Mouse (Mus musculus): ENCODE results near the gene Timm8a2. TPM values are rescaled to one million over a fixed set of nuclear protein-coding genes. Genes with fewer than 3 reads are reported as not detected.

Gene Timm8a2
- total and polyA plus RNA-seq, 3 experiments, result not detected

- DNase-seq (ENCODE audit: extremely low read depth), result no peak
- peaks cover 34 to 87% of the 10 kb centered on the region in 2 experiments for H3K4me1 ChIP-seq (ENCODE audit: control insufficient read depth in 1 of 2, insufficient read depth in 2 of 2)
- H3K79me2 ChIP-seq (replicated peaks; ENCODE audit: control insufficient read depth, extremely low read depth, insufficient read depth, poor library complexity, severe bottlenecking), result no peaks in the 10 kb centered on the region
- peaks cover 8 to 45% of the 10 kb centered on the region in 2 experiments for H3K36me3 ChIP-seq (replicated peaks in 1 of 2; ENCODE audit: control insufficient read depth in 1 of 2, insufficient read depth in 1 of 2, low read length in 1 of 2)
- no peak overlapping the region for H3K9ac ChIP-seq (ENCODE audit: insufficient read depth, low read depth)
- TF ChIP-seq UBTF (IDR thresholded peaks at IDR 0.05; ENCODE audit: low read depth, low read length) (no peak), ZNF384 (IDR thresholded peaks at IDR 0.05; ENCODE audit: low read depth, low read length) (no peak), KAT2A (IDR thresholded peaks at IDR 0.05; ENCODE audit: insufficient replicate concordance, low read length) (no peak), ELF1 (IDR thresholded peaks at IDR 0.05; ENCODE audit: low read depth, low read length) (no peak), IRF4 (IDR thresholded peaks at IDR 0.05; ENCODE audit: low read depth, low read length) (no peak), SMC3 (IDR thresholded peaks at IDR 0.05; ENCODE audit: low read depth, low read length) (no peak), ZC3H11A (IDR thresholded peaks at IDR 0.05; ENCODE audit: low read depth, low read length) (no peak), MYC (IDR thresholded peaks at IDR 0.05; ENCODE audit: low read depth, low read length) (no peak), E2F4 (IDR thresholded peaks at IDR 0.05; ENCODE audit: insufficient replicate concordance, low read depth, low read length) (no peak), TCF12 (IDR thresholded peaks at IDR 0.05; ENCODE audit: low read depth, low read length) (no peak), HCFC1 (IDR thresholded peaks at IDR 0.05; ENCODE audit: low read depth, low read length) (no peak), POLR2AphosphoS2 (IDR thresholded peaks at IDR 0.05; ENCODE audit: low read depth, low read length) (no peak), USF2 (conservative IDR thresholded peaks at IDR 0.05; ENCODE audit: low read depth, low read length) (no peak), MEF2A (IDR thresholded peaks at IDR 0.05; ENCODE audit: borderline replicate concordance, low read depth, low read length) (no peak), JUND (conservative IDR thresholded peaks at IDR 0.05; ENCODE audit: low read depth, low read length) (no peak), CTCF (conservative IDR thresholded peaks at IDR 0.05 in 1 of 2, IDR thresholded peaks at IDR 0.05 in 1 of 2; ENCODE audit: low read depth in 2 of 2, low read length in 2 of 2) (no peak), ZMIZ1 (IDR thresholded peaks at IDR 0.05; ENCODE audit: low read depth, low read length) (no peak), RAD21 (IDR thresholded peaks at IDR 0.05; ENCODE audit: low read depth, low read length) (no peak; the same call in 1 of the 2 replicates), ETS1 (conservative IDR thresholded peaks at IDR 0.05; ENCODE audit: low read depth, low read length) (no peak)
- H3K4me3 ChIP-seq (replicated peaks in 1 of 3; ENCODE audit: low read depth in 2 of 3, low read length in 2 of 3, poor library complexity in 1 of 3), result no peak overlapping the region
- dilution Hi-C loops (cut with MboI; ENCODE audit: extremely low pct_ligation_motif_present, extremely low pct_unique_long_range_greater_than_20kb, low sequenced_read_pairs) (no loop called here), in situ Hi-C loops (cut with MboI; ENCODE audit: low pct_ligation_motif_present, low pct_unique_long_range_greater_than_20kb, low sequenced_read_pairs) (no loop called here)
- H3K27me3 ChIP-seq (replicated peaks), result no peaks in the 10 kb centered on the region
- H3K4me2 ChIP-seq (ENCODE audit: insufficient read depth, low read depth, poor library complexity, severe bottlenecking), result no peak overlapping the region
- no peak overlapping the region; the same call in 1 of the 2 replicates for H3K27ac ChIP-seq (ENCODE audit: insufficient read depth, low read depth)
- H3K9me3 ChIP-seq (replicated peaks; ENCODE audit: low read length), result no peaks in the 10 kb centered on the region
Observed at GRCm38 (mm10) chr14:122017958-122018357, 16.5 kb upstream of the Timm8a2 start.

- DNase-seq (ENCODE audit: extremely low read depth), result no peak
- Histone ChIP-seq H3K27ac (ENCODE audit: insufficient read depth, low read depth) (no peak overlapping the region), H3K4me1 (ENCODE audit: control insufficient read depth in 1 of 2, insufficient read depth in 2 of 2) (peaks cover 36 to 89% of the 10 kb centered on the region in 2 experiments), H3K4me2 (ENCODE audit: insufficient read depth, low read depth, poor library complexity, severe bottlenecking) (no peak overlapping the region), H3K4me3 (replicated peaks in 1 of 3; ENCODE audit: low read depth in 2 of 3, low read length in 2 of 3, poor library complexity in 1 of 3) (no peak overlapping the region), H3K9me3 (replicated peaks; ENCODE audit: low read length) (no peaks in the 10 kb centered on the region), H3K9ac (ENCODE audit: insufficient read depth, low read depth) (no peak overlapping the region), H3K79me2 (replicated peaks; ENCODE audit: control insufficient read depth, extremely low read depth, insufficient read depth, poor library complexity, severe bottlenecking) (no peaks in the 10 kb centered on the region), H3K36me3 (replicated peaks in 1 of 2; ENCODE audit: control insufficient read depth in 1 of 2, insufficient read depth in 1 of 2, low read length in 1 of 2) (peaks cover 8 to 38% of the 10 kb centered on the region in 2 experiments), H3K27me3 (replicated peaks) (no peaks in the 10 kb centered on the region)
- dilution Hi-C loops (cut with MboI; ENCODE audit: extremely low pct_ligation_motif_present, extremely low pct_unique_long_range_greater_than_20kb, low sequenced_read_pairs) (no loop called here), in situ Hi-C loops (cut with MboI; ENCODE audit: low pct_ligation_motif_present, low pct_unique_long_range_greater_than_20kb, low sequenced_read_pairs) (no loop called here)
- no peak for TF ChIP-seq EP300 (IDR thresholded peaks at IDR 0.05; ENCODE audit: low read length)
- peak; percentile 83 for TF ChIP-seq ZNF384 (IDR thresholded peaks at IDR 0.05; ENCODE audit: low read depth, low read length)
- no peak for TF ChIP-seq TBP (conservative IDR thresholded peaks at IDR 0.05; ENCODE audit: low read depth, low read length)
- no peak for TF ChIP-seq CHD1 (IDR thresholded peaks at IDR 0.05; ENCODE audit: low read depth, low read length)
- TF ChIP-seq MEF2A (IDR thresholded peaks at IDR 0.05; ENCODE audit: borderline replicate concordance, low read depth, low read length), result no peak
Observed at GRCm38 (mm10) chr14:122019389-122019788, 15.1 kb upstream of the Timm8a2 start.
